ENCODE assay signal across 29 mouse cellular contexts in genomic region chr14:100054150-100054549, GRCm38 (mm10).
"Had no signal": no experiment of that assay in that cellular context is flagged by ENCODE, and none has a peak within 500 bp of the region (broad histone marks: within the 10 kb centered on the region; RNA-seq: fewer than 3 reads in every experiment).

No protein-coding gene starts in this region.

- H3K36me3 ChIP-seq: heart, embryonic 10.5 days; heart, embryonic 12.5 days; heart, embryonic 13.5 days; heart, embryonic 15.5 days; hindbrain, embryonic 12.5 days; hindbrain, embryonic 15.5 days; intestine, embryonic 15.5 days had no signal

- ATAC-seq: hindbrain, embryonic 16.5 days; hindbrain, postnatal 0 days; inflammation-experienced regulatory T-cells, adult 6 months; intestine, embryonic 15.5 days; intestine, embryonic 16.5 days; intestine, postnatal 0 days had no signal

- DNase-seq: heart, postnatal 10 days; heart, postnatal 14 days; heart, postnatal 36 days; heart, postnatal 4 days; kidney, adult 11 months; kidney, postnatal 14 days; kidney, postnatal 25 days; kidney, postnatal 4 days; layer of hippocampus, adult 9-11 months; layer of hippocampus, postnatal 36 days had no signal

- H3K9ac ChIP-seq: heart, embryonic 12.5 days; heart, embryonic 13.5 days; heart, embryonic 15.5 days; hindbrain, embryonic 12.5 days; hindbrain, embryonic 13.5 days; hindbrain, embryonic 15.5 days; intestine, embryonic 15.5 days; kidney, embryonic 15.5 days had no signal

- H3K27me3 ChIP-seq: heart, embryonic 12.5 days; heart, embryonic 13.5 days; heart, embryonic 15.5 days; hindbrain, embryonic 12.5 days; hindbrain, embryonic 13.5 days; hindbrain, embryonic 15.5 days; intestine, embryonic 15.5 days; kidney, embryonic 15.5 days had no signal

- H3K4me1 ChIP-seq: heart, embryonic 10.5 days; hindbrain, embryonic 10.5 days; hindbrain, embryonic 12.5 days; hindbrain, embryonic 13.5 days; hindbrain, embryonic 15.5 days; intestine, embryonic 15.5 days; kidney, embryonic 15.5 days had no signal

- H3K27ac ChIP-seq: heart, embryonic 10.5 days; heart, embryonic 13.5 days; heart, embryonic 15.5 days; hindbrain, embryonic 10.5 days; hindbrain, embryonic 12.5 days; hindbrain, embryonic 13.5 days; hindbrain, embryonic 15.5 days; hindbrain, postnatal 0 days; intestine, embryonic 15.5 days; kidney, embryonic 15.5 days; kidney, postnatal 0 days; layer of hippocampus, adult 2 months; left cerebral cortex, adult 2 months had no signal

- H3K4me3 ChIP-seq: heart, embryonic 10.5 days; heart, embryonic 12.5 days; heart, embryonic 13.5 days; heart, embryonic 15.5 days; hindbrain, embryonic 10.5 days; hindbrain, embryonic 12.5 days; hindbrain, embryonic 13.5 days; hindbrain, embryonic 15.5 days; intestine, embryonic 15.5 days; kidney, embryonic 15.5 days; layer of hippocampus, adult 2 months; left cerebral cortex, adult 2 months had no signal

- H3K4me2 ChIP-seq: heart, embryonic 11.5 days; heart, embryonic 12.5 days; heart, embryonic 13.5 days; heart, embryonic 15.5 days; hindbrain, embryonic 12.5 days; hindbrain, embryonic 13.5 days; hindbrain, embryonic 15.5 days; intestine, embryonic 15.5 days; kidney, embryonic 15.5 days had no signal

- H3K9me3 ChIP-seq: heart, embryonic 10.5 days; heart, embryonic 12.5 days; heart, embryonic 13.5 days; heart, embryonic 15.5 days; hindbrain, embryonic 10.5 days; hindbrain, embryonic 12.5 days; hindbrain, embryonic 13.5 days; hindbrain, embryonic 15.5 days; intestine, embryonic 15.5 days; kidney, embryonic 15.5 days had no signal
